Mouse (Mus musculus): ENCODE results near the gene Tmem9b.

The Tmem9b gene

DNA sequence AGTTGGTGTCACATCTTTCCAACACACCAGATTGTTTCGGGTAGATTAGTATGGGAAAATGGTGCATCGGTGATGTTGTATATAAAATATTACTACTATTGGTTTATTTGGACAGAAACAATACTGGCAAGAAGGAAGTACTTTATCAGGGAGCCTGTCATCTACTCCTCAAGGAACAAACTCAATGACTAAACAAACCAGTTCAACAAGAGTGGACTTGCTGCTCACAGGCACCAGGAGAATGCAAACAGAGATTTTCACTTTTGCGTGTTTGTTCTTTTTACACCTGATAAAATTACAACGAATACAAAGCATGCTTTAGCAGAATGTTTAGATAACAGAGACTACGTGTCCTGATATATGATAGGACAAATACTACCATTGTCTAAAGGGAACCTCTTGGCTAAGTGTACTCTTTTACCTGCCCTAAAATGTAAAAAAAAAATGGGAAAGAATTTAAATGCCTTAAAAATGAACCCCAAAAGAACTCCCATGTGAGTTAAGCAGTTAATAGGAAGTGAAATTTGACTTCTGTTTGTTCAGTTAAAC is 12.8 kb downstream of the Tmem9b start:
- in situ Hi-C loops (cut with MboI, MseI) = no loop called here

DNA sequence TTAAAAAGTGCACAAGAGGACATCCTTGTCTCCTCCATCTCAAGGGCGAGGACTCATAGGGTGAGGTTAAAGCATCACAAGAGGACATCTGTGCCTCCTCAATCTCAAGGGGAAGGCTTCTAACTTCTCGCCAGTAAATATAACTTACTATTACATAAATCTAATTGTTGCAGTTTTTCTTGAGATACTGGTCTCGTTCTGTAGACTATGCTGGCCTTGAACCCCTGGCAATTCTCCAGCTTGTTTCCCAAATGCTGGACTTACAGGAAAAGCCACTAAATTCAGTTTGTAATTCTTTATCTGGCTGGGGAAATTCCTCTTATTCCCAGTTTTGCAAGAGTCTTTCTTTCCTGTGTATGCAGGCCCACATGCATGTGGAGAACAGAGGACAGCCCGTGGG is 17.9 kb downstream of the Tmem9b start:
- in situ Hi-C loops (cut with MboI, MseI) = no loop called here

- in situ Hi-C loops (cut with MboI, MseI) = no loop called here
Observed at GRCm38 (mm10) chr7:109731626-109732025, 21.0 kb downstream of the Tmem9b start, which contains the start of gene Ascl3. Ascl3 (minus strand) TSS chr7:109731726.

- in situ Hi-C loops (cut with MboI, MseI) = no loop called here
Observed at GRCm38 (mm10) chr7:109723697-109724096, 29.0 kb downstream of the Tmem9b start, which contains the start of gene BC051019. BC051019 (minus strand) TSS chr7:109723850.

- in situ Hi-C loops (cut with MboI, MseI) = no loop called here
Observed at GRCm38 (mm10) chr7:109723114-109723513, 29.6 kb downstream of the Tmem9b start.

- in situ Hi-C loops (cut with MboI, MseI) = no loop called here
Observed at GRCm38 (mm10) chr7:109722618-109723017, 30.1 kb downstream of the Tmem9b start.

- in situ Hi-C loops (cut with MboI, MseI) = no loop called here
Observed at GRCm38 (mm10) chr7:109719286-109719685, 33.4 kb downstream of the Tmem9b start.

DNA sequence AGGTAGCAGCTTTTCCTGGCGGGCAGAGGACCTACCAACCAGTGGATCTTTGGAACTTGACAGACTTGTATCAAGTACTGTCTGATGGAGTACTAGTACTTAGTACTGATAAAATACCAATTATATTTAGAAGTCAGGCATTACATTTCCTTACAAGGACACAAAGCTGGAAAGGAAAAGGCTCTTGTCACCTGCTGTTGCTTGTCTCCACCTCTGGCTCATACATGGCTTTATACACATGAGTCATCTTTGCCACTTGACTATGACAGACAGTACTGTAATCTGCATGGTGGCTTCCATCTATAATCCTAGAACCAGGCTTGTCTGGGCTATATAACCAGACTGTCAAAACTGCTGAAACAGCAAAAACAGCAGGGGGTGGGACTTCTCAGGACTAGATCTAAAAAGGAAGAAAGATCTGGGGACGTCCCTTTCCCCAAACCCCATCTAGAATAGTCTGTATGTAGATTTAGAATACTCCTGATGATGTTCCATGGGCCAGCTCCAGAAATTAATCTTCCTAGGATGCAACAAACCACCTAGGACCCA is 39.2 kb downstream of the Tmem9b start:
- in situ Hi-C loops (cut with MboI, MseI) = no loop called here

GRCm38 (mm10) chr7:109712198-109712597 is 40.5 kb downstream of the Tmem9b start:
- in situ Hi-C loops (cut with MboI, MseI) = no loop called here

DNA sequence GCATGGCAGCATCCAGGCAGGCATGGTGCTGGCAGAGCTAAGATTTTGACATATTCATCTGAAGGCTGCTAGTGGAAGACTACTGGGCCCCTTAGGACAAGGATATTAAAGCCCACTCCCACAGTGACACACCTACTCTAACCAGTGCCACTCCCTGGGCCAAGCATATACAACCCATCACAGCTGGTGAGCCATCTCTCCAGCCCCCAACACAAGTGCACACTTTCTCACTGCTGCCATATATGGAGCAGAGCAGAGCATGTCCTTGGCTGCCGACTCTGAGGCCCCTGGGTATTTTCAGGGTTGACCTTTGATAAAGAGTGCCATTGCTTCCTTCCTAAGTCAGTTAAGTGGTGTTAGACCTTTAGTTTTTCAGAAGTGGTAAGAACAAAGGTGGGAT is 42.6 kb downstream of the Tmem9b start:
- in situ Hi-C loops (cut with MboI, MseI) = no loop called here

DNA sequence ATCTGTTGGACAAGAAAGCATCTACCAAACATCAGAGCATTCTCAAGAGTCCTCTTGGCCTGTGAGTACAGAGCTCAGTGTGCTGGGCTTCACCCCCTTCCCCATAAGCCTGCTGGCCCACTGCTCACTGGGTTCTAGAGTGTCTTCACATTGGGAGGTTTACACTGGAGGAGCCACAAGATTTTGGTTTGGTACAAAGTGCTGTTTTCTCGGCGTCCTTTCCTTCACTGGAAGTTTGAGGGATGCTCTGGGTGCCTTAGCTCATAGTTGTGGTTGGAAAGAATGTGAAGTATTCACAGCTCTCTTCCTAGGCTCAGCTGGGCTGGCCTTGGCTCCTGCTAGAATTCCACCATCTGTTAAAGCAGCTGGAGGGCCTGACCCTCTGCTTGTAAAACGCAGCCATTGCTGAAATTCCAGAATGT is 43.7 kb downstream of the Tmem9b start:
- in situ Hi-C loops (cut with MboI, MseI) = no loop called here

DNA sequence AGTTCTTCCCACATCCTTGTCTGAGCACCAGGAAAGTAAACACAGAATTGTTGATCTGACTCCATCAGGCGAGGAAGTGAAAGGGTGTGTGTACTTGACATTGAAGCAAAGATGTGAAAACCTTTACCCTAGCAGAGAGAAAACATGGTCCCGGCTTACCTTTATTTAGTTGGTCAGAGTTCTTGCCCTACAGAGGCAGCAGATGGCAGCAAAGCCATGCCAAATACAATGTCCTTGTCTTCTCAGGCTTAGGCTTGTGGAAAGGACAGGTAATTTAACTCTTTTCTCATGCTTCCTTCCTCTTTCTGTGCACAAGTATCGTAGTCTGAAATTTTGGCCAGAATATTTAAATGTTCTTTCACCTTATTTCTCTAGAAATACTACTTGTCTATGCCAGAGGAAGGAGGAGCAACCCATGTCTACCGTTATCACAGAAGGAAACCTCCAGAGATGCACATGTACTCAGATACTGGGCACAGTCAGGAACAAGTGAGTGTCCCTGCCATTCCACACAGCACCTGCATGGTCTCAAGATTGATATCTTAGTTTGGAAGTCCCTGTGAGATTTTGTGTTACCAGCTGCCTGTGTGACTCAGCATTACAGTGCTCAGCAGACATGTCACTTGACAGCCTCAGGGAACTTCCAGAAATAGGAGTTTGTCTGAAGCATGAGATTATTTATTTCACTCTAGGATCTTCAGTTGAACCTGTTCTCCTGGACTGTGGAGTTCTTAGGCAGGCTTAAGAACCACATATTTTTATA is 45.5 kb downstream of the Tmem9b start:
- in situ Hi-C loops (cut with MboI, MseI) = no loop called here

DNA sequence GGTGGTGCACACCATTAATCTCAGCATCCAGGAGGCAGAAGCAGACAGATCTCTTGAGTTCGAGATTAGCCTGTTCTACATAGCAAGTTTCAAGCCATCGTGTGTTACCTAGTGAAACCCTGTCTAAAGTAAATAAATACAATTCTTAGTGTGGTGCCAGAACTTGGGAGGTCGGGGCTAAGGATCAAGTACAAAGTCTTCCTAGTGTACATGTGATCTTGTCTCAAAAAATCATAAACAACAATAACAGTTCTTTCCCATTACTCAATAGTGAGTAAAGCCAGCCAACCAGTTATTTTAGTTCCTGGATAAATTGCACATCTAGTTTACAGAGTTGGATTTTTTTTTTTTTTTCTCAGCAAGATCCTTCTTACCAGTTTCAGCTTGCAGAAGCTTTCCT is 48.2 kb downstream of the Tmem9b start:
- in situ Hi-C loops (cut with MboI, MseI) = no loop called here

DNA sequence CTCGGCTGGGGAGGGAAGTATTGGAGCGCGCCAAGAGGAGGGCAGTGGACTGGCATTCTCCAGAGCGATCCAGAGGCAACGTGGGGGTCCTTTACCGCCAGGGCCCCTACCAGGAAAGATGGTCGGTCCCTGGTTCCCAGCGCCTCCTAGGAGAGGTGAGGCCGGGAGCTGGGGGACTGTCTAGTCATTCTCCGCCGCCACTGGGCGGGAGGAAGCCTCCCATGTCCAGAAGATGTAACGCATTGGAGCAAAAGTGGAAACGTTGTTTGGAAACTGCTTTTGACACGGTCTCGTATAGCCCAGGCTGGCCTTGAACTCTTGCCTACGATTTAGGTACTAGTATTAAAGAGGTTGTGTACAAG is 48.7 kb downstream of the Tmem9b start:
- in situ Hi-C loops (cut with MboI, MseI) = no loop called here

GRCm38 (mm10) chr7:109703190-109704015 is 49.3 kb downstream of the Tmem9b start, which contains the start of the genes St5 and Akip1:
St5 (minus strand) TSS chr7:109703605.
Akip1 (plus strand) TSS chr7:109703690.
- in situ Hi-C loops (cut with MboI, MseI) = no loop called here

GRCm38 (mm10) chr7:109702721-109703120 is 50.0 kb downstream of the Tmem9b start:
- in situ Hi-C loops (cut with MboI, MseI) = no loop called here

DNA sequence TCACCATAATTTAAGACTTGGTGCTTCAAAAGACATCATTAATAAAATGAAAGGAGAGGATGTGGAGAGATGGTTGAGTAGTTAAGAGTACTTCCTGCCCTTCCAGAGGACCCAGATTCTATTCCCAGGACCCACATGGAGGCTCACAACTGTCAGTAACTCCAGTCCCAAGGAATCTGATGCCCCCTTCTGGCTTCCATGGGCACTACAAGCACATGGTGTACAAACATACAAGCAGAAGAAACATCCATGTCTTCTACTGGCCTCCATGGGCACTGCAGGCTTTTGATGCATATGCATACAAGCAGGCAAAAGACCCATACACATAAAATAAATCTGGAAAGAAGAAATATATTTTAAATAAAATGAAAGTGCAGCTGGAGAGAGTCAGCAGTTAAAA is 52.5 kb downstream of the Tmem9b start:
- in situ Hi-C loops (cut with MboI, MseI) = no loop called here

GRCm38 (mm10) chr7:109695339-109695726 is 57.3 kb downstream of the Tmem9b start:
- in situ Hi-C loops (cut with MboI, MseI) = no loop called here

DNA sequence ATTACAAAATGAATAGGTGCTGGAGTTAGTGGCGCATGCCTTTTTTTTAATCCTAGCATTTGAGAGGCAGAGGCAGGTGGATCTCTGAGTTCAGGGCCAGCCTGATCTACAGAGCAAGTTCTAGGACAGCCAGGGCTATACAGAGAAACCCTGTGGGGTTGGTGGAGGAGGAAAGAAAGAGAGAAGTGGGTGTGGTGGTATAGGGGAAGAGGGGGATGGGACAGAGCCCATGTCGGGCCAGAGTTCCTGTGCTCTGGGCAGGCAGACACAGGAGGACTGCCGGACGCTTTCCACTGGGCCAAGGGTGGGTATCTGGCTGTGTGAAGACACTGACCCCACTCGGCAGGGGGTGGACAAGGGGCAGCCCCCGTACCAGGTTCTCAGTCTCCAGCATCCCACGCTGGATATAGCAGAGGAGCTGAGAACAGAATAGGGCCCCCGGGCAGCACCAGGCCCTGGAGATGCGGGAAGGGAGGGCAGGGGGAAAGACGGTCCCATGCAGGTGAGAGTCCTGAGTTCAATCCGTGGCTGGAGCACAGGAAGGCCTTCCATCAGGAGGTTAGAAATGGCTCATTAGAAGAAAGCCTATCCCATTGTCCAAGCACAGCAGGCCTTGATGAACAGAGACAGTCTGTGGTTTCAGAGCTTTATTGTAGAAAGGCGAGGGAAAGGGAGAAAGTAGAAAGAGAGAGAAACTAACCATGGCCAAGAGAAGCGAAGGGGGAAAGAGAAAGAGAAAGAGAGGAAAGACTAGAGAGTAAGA is 57.9 kb downstream of the Tmem9b start:
- in situ Hi-C loops (cut with MboI, MseI) = no loop called here

GRCm38 (mm10) chr7:109690961-109691360 is 61.7 kb downstream of the Tmem9b start:
- in situ Hi-C loops (cut with MboI, MseI) = no loop called here

DNA sequence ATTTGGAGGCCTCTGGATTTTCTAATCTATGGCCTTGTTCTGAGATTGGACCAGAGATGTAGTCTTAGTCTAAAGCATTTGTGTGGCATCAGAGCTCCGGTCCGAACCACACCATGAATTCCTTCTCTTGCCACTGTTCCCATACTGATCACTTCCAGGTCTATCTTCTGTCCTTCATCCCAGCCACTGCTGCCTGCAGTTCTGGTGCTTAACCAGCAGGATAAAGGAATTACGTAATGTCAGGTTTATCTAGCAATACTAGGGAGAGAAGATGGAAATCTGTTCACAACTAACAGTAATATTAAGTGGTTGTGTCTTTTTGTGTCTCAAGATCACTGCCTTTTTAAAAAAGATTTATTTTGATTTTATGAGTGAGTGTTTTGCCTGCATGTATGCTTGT is 62.6 kb downstream of the Tmem9b start:
- in situ Hi-C loops (cut with MboI, MseI) = no loop called here
